Mouse (Mus musculus): Measurements from ENCODE around the gene Dazl.

- TF ChIP-seq CTCF (IDR thresholded peaks at IDR 0.05; ENCODE audit: extremely low read depth, insufficient read depth, low read length) (no peak), POLR2A (IDR thresholded peaks at IDR 0.05; ENCODE audit: extremely low read depth, insufficient read depth, low read length) (no peak)
These were observed 23.0 kb upstream of the Dazl start for GRCm38 (mm10) chr17:50316216-50317150.

Data from cortical plate, adult 2 months (tissue).